Mouse (Mus musculus): Measurements from ENCODE around the gene Chml.
A peak's percentile ranks its signal among the peaks of the same experiment; 100 is the strongest.

GRCm38 (mm10) chr1:175692246-175692996 is at the start of gene Chml, which contains the start of gene Opn3:
- no peak for TF ChIP-seq ZC3H11A (IDR thresholded peaks at IDR 0.05; ENCODE audit: borderline replicate concordance, low read depth, low read length)
- no peak for TF ChIP-seq ZNF384 (IDR thresholded peaks at IDR 0.05; ENCODE audit: low read depth, low read length)
- no peak for TF ChIP-seq CHD2 (IDR thresholded peaks at IDR 0.05; ENCODE audit: low read depth, low read length)
- TF ChIP-seq HCFC1 (IDR thresholded peaks at IDR 0.05; ENCODE audit: borderline replicate concordance, insufficient read depth, low read length) = 0 out of 2 replicates have a peak, but pooled peaks have one; percentile 45
- TF ChIP-seq MAFK (IDR thresholded peaks at IDR 0.05; ENCODE audit: insufficient read depth, low read depth, low read length) = no peak
